8 mouse cellular contexts compared by ENCODE assay signal in genomic region chr5:142962444-142962961, GRCm38 (mm10). TPM values are rescaled to one million over a fixed set of nuclear protein-coding genes. Genes with fewer than 3 reads are reported as not detected.
DNase-seq lines count a peak whose midpoint lies in the region; ATAC-seq lines count a peak whose summit lies in the region.

No protein-coding gene starts in this region.

- H3K36me3 ChIP-seq in forebrain, embryonic 16.5 days (ENCODE audit: control insufficient read depth, insufficient read depth) = peaks cover 3% of the 10 kb centered on the region; the same call in 1 of the 2 replicates
- H3K36me3 ChIP-seq in limb, embryonic 13.5 days = peaks cover 31% of the 10 kb centered on the region
- H3K36me3 ChIP-seq in neural tube, embryonic 15.5 days = peaks cover 7% of the 10 kb centered on the region; the same call in 1 of the 2 replicates

- peak overlapping the region; percentile 99 for H3K9ac ChIP-seq in forebrain, embryonic 16.5 days (replicated peaks; ENCODE audit: low read depth, low read length)
- peak overlapping the region; percentile 99 for H3K9ac ChIP-seq in limb, embryonic 13.5 days
- peak overlapping the region; percentile 97 for H3K9ac ChIP-seq in neural tube, embryonic 15.5 days (replicated peaks)

- H3K4me3 ChIP-seq in forebrain, embryonic 16.5 days (replicated peaks; ENCODE audit: low read length) = peak overlapping the region; percentile 98
- H3K4me3 ChIP-seq in limb, embryonic 13.5 days = peak overlapping the region; percentile 100
- peak overlapping the region; percentile 72 for H3K4me3 ChIP-seq in neural tube, embryonic 15.5 days (replicated peaks)

- peak; percentile 31 for DNase-seq in urinary bladder, postnatal 25 days (ENCODE audit: low spot score)
- no peak for DNase-seq in urinary bladder, postnatal 4 days (ENCODE audit: low spot score in 2 of 2)
- DNase-seq in thymus, postnatal 0 days (ENCODE audit: low spot score) = no peak
- DNase-seq in thymus, postnatal 4 days = no peak

- peak overlapping the region; percentile 98 for H3K27ac ChIP-seq in forebrain, embryonic 16.5 days (ENCODE audit: low read length)
- peak overlapping the region; percentile 98 for H3K27ac ChIP-seq in limb, embryonic 13.5 days
- peak overlapping the region; percentile 94 for H3K27ac ChIP-seq in neural tube, embryonic 15.5 days (replicated peaks)

- peaks cover 45% of the 10 kb centered on the region for H3K4me1 ChIP-seq in forebrain, embryonic 16.5 days (replicated peaks; ENCODE audit: control insufficient read depth, insufficient read depth, low read length)
- H3K4me1 ChIP-seq in limb, embryonic 13.5 days = peaks cover 46% of the 10 kb centered on the region
- peaks cover 54% of the 10 kb centered on the region for H3K4me1 ChIP-seq in neural tube, embryonic 15.5 days

- no peaks in the 10 kb centered on the region for H3K9me3 ChIP-seq in forebrain, embryonic 16.5 days (ENCODE audit: control insufficient read depth, low read length)
- no peaks in the 10 kb centered on the region for H3K9me3 ChIP-seq in limb, embryonic 13.5 days
- no peaks in the 10 kb centered on the region for H3K9me3 ChIP-seq in neural tube, embryonic 15.5 days (replicated peaks)

- no peaks in the 10 kb centered on the region for H3K27me3 ChIP-seq in forebrain, embryonic 16.5 days (replicated peaks; ENCODE audit: control insufficient read depth, insufficient read depth, low read length)
- no peaks in the 10 kb centered on the region for H3K27me3 ChIP-seq in limb, embryonic 13.5 days
- H3K27me3 ChIP-seq in neural tube, embryonic 15.5 days (replicated peaks) = no peaks in the 10 kb centered on the region; the same call in 1 of the 2 replicates

- under 1% methylated on average over 11 of the region's 11 CpGs for WGBS in forebrain, embryonic 16.5 days
- WGBS in limb, embryonic 13.5 days = under 1% methylated on average over 11 of the region's 11 CpGs
- 2% methylated on average over 11 of the region's 11 CpGs for WGBS in neural tube, embryonic 15.5 days

- peak; percentile 1; the same call in 1 of the 2 replicates for ATAC-seq in forebrain, embryonic 16.5 days
- ATAC-seq in limb, embryonic 13.5 days (ENCODE audit: low FRiP score, low read depth) = no peak
- 0 out of 2 replicates have a peak, but pooled peaks have one; percentile 2 for ATAC-seq in neural tube, embryonic 15.5 days (ENCODE audit: low FRiP score)
- no peak for ATAC-seq in monocyte, adult 5-6 weeks (replicated peaks; ENCODE audit: insufficient number of reproducible peaks, low FRiP score, low TSS enrichment, poor library complexity, severe bottlenecking)

- peak overlapping the region; percentile 83 for H3K4me2 ChIP-seq in forebrain, embryonic 16.5 days (ENCODE audit: low read length)
- peak overlapping the region; percentile 98 for H3K4me2 ChIP-seq in limb, embryonic 13.5 days (replicated peaks)
- H3K4me2 ChIP-seq in neural tube, embryonic 15.5 days = peak overlapping the region; percentile 97

RNA-seq across cellular contexts. Expression of gene Fscn1, which starts 2.4 kb away (rescaled TPM):
- 541 and 600 TPM in 2 replicates for polyA plus RNA-seq in forebrain, embryonic 16.5 days (2015; fragmentation: Nextera tagmentation; extraction: Ambion mirVana)
- polyA plus RNA-seq in limb, embryonic 13.5 days (2015; fragmentation: Nextera tagmentation; extraction: Ambion mirVana) = 421 and 428 TPM in 2 replicates
- 385 and 432 TPM in 2 replicates for polyA plus RNA-seq in neural tube, embryonic 15.5 days (2015; fragmentation: Nextera tagmentation; extraction: Ambion mirVana)
- polyA plus RNA-seq in thymus, postnatal 0 days (2015; fragmentation: Nextera tagmentation; extraction: Ambion mirVana) = 33.5 and 37.0 TPM in 2 replicates
- 1.2 TPM in 1 of 3 replicates, not detected in the others for total RNA-seq in monocyte, adult 5-6 weeks (2017)

RNA-seq across cellular contexts. Expression of gene Actb, which starts 55.9 kb away (rescaled TPM):
- 15,087 and 15,431 TPM in 2 replicates for polyA plus RNA-seq in forebrain, embryonic 16.5 days (2015; fragmentation: Nextera tagmentation; extraction: Ambion mirVana)
- 15,880 and 15,896 TPM in 2 replicates for polyA plus RNA-seq in limb, embryonic 13.5 days (2015; fragmentation: Nextera tagmentation; extraction: Ambion mirVana)
- 12,525 and 12,918 TPM in 2 replicates for polyA plus RNA-seq in neural tube, embryonic 15.5 days (2015; fragmentation: Nextera tagmentation; extraction: Ambion mirVana)
- 27,108 and 27,970 TPM in 2 replicates for polyA plus RNA-seq in thymus, postnatal 0 days (2015; fragmentation: Nextera tagmentation; extraction: Ambion mirVana)
- total RNA-seq in monocyte, adult 5-6 weeks (2017) = 6,587 to 7,071 TPM (median 6,776 TPM) in 3 replicates

Comparison
In these comparisons a context has a peak if more than half of its experiments do, and no peak if none do; other contexts are left out.
1. ATAC-seq: peak in forebrain, embryonic 16.5 days (single experiment) and neural tube, embryonic 15.5 days (single experiment); none in limb, embryonic 13.5 days (single experiment) and monocyte, adult 5-6 weeks (single experiment).
2. RNA of gene Fscn1, which starts 2.4 kb away (polyA plus RNA-seq): 541 to 600 TPM in forebrain, embryonic 16.5 days, 385 to 432 TPM in neural tube, embryonic 15.5 days and 421 to 428 TPM in limb, embryonic 13.5 days; 33.5 to 37.0 TPM in thymus, postnatal 0 days; every median in the first group is over 10 times any median in the second.
3. Peak in every context shown above with its lines, with median percentiles within 50 percentile points of each other: H3K27ac ChIP-seq, H3K4me2 ChIP-seq, H3K4me3 ChIP-seq and H3K9ac ChIP-seq.